Mouse (Mus musculus) lung, adult 2 months (tissue): Measurements from ENCODE around the gene Srsf4. TPM values are rescaled to one million over a fixed set of nuclear protein-coding genes. Genes with fewer than 3 reads are reported as not detected.

Experiments
- DNase-seq: peaks from one replicate; pipeline ENCODE4 v3.0.0; 2022
- H3K4me1 ChIP-seq: fragments of 200-500 bp; 2 replicates; pipeline ENCODE4 v1.6.1; 2011; ENCODE audit warnings: low read length; ENCODE audit not compliant: control insufficient read depth, insufficient read depth
- H3K4me3 ChIP-seq: fragments of 200-500 bp; replicated peaks from 2 replicates; pipeline ENCODE3; 2011; ENCODE audit warnings: low read depth, mild to moderate bottlenecking, control low read depth, low read length; ENCODE audit errors: extremely low read depth
- CTCF ChIP-seq: fragments of 200-500 bp; IDR thresholded peaks from 2 replicates; pipeline ENCODE4 v1.5.1; 2011; ENCODE audit warnings: mild to moderate bottlenecking, low read length, control low read depth; ENCODE audit not compliant: insufficient read depth
- POLR2A ChIP-seq: fragments of 200-500 bp; IDR thresholded peaks from 2 replicates; pipeline ENCODE4 v1.6.1; 2011; ENCODE audit warnings: low read depth, mild to moderate bottlenecking, control low read depth, low read length, borderline replicate concordance; ENCODE audit errors: extremely low read depth
- WGBS: fragments of 180-500 bp; shearing (Covaris S2); methylation state at CpG from one replicate; pipeline ENCODE4 v1.1.7; 2018; 5-methylcytosine and 5-hydroxymethylcytosine counted together
- polyA plus RNA-seq: library from polyadenylated mRNA; depleted of rRNA; stranded (reverse); fragments of >200 nt; gene quantifications from 2 replicates; pipeline ENCODE4 v1.2.3, GENCODE M21; 2012

The Srsf4 gene
- polyA plus RNA-seq, 1 experiment, result 49.9 TPM

DNA sequence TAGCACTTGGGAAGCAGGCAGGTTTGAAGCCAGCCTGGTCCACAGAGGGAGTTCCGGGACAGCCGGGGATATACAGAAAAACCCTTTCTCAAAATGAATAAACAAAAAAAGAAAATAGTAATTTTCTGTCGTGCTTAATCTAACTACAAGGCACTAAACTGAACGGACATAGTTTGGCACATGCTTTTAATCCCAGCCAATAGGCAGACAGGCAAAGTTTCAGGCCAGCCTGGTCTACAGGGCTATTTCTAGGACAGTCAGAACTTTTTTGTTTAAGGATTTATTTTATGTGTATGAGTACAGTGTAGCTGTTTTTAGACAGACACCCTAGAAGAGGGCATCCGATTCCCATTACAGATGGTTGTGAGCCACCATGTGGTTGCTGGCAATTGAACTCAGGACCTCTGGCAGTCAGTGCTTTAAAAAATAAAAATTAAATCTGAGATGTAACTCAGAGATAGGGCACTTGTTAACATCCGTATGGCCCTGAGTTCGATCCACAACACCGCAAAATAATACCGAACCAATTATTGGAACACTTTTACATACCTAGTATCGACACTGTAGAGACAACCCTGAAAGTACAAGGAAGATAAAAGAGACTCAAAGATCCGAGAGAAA, 635 bp upstream of the Srsf4 start:
- no peak for DNase-seq
- peaks cover 13% of the 10 kb centered on the region for H3K4me1 ChIP-seq
- WGBS, result 5% methylated on average over 11 of the region's 11 CpGs
- TF ChIP-seq POLR2A (no peak), CTCF (no peak)
- H3K4me3 ChIP-seq, result peak overlapping the region; percentile 67

DNA sequence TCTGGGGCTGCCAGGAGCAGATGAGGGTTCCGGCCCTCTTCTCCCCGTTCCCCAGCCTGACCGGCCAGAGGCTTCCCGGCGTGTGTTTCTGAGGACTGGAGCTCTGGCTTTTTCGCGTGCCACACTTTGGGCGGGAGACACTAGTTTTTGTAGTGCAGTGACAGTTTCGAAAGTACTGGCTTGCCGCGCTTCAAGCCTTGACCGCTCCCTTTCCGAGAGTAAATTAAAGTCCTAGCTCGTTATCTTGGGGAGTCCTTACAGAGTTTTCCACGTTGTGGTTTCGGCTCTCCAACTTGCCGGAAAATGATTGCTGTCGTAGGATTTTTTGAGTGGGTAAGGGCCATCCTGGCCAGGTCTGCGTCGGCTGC, 736 bp downstream of the Srsf4 start:
- under 1% methylated on average over 20 of the region's 20 CpGs for WGBS
- no peak for TF ChIP-seq CTCF
- TF ChIP-seq POLR2A, result no peak
- no peak for DNase-seq

DNA sequence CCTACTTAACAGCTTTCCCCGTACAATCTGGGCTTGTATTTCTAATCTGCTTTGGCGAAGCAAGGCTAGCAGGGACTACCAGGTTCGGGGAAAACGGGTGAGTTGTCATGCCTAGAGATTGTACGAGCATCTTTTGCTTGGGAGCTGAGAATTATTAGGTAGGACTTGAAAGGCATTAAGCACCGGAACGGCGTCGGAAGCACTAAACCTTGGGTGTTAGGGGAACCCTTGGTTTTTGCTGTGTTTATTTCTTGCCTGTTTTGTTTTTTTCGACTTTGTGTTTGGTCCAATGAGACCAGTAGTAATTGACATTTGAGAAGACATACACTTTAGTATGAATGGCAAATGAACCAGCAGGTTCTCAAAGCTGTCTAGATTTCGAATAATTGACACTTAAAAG, 1.1 kb downstream of the Srsf4 start:
- H3K4me1 ChIP-seq, result peaks cover 16% of the 10 kb centered on the region
- WGBS, result 1% methylated on average over 11 of the region's 11 CpGs
- H3K4me3 ChIP-seq, result peak overlapping the region; percentile 75
- TF ChIP-seq CTCF (no peak), POLR2A (no peak)
- DNase-seq, result no peak

More for the DNA sequence above, 736 bp downstream of the Srsf4 start:
- Histone ChIP-seq H3K4me3 (peak overlapping the region; percentile 75), H3K4me1 (peaks cover 16% of the 10 kb centered on the region)

DNA sequence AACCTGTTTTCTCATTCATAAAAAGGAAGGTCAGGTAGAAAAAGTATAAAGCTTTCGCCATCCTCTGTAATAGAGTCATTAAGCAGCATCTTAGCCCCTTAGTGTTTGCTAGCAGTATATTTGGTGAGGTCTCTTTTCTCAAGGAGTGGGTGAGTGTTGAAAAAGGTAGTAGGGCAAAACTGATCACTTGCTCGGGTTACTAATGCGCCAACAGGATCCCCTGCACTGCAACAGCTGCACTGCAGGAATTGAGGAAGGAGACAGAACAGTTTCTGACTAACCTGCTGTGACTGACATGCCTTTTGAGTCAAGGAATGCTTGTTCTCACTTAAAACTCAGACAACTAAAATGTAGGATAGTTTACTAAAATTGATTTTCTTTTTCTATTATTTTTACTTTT, 1.8 kb downstream of the Srsf4 start:
- TF ChIP-seq POLR2A (no peak), CTCF (no peak)
- no peak for DNase-seq
- peaks cover 21% of the 10 kb centered on the region for H3K4me1 ChIP-seq
- H3K4me3 ChIP-seq, result no peak overlapping the region
- WGBS, result 26% methylated on average over 3 of the region's 3 CpGs

GRCm38 (mm10) chr4:131876836-131877235, 3.4 kb downstream of the Srsf4 start:
- 40% methylated on average over 2 of the region's 2 CpGs for WGBS
- no peak for DNase-seq
- Histone ChIP-seq H3K4me3 (no peak overlapping the region), H3K4me1 (peaks cover 29% of the 10 kb centered on the region)
- no peak for TF ChIP-seq CTCF
- TF ChIP-seq POLR2A, result no peak

- Histone ChIP-seq H3K4me1 (peaks cover 37% of the 10 kb centered on the region), H3K4me3 (no peak overlapping the region)
- no peak for DNase-seq
- TF ChIP-seq POLR2A (no peak), CTCF (no peak)
- 49% methylated on average over 1 of the region's 1 CpGs for WGBS
Measured at GRCm38 (mm10) chr4:131879692-131880091, 6.3 kb downstream of the Srsf4 start.

- TF ChIP-seq CTCF, result no peak
- TF ChIP-seq POLR2A, result no peak
- Histone ChIP-seq H3K4me3 (no peak overlapping the region), H3K4me1 (peaks cover 39% of the 10 kb centered on the region)
- DNase-seq, result no peak
- WGBS, result 49% methylated on average over 7 of the region's 7 CpGs
Measured at GRCm38 (mm10) chr4:131881306-131881705, 7.9 kb downstream of the Srsf4 start.

- 33% methylated on average over 6 of the region's 6 CpGs for WGBS
- TF ChIP-seq POLR2A, result no peak
- TF ChIP-seq CTCF, result no peak
- Histone ChIP-seq H3K4me1 (peaks cover 30% of the 10 kb centered on the region), H3K4me3 (no peak overlapping the region)
- no peak for DNase-seq
Measured at GRCm38 (mm10) chr4:131883571-131883970, 10.2 kb downstream of the Srsf4 start.

DNA sequence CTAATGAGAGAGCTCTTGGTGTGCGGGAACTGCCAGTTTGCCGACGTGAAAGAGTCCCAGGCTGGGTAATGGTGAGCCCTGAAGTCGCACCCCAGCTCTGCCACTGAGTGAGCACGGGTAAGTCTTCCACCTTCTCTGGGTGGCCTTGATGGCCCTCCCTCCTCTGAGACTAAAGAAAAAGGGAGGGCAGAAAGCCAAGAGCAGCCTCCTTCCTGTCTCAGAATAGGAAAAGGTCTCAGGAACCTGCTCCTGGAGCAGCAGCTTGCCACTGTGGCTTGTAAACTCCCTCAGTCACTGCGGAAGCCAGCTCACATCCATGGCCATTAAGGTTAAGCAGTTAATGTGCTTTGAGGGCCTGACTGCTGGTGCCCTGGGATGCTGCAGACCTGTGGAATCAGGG, 12.0 kb downstream of the Srsf4 start:
- WGBS, result 58% methylated on average over 6 of the region's 6 CpGs
- no peak for DNase-seq
- peaks cover 26% of the 10 kb centered on the region for H3K4me1 ChIP-seq

GRCm38 (mm10) chr4:131888564-131888963, 15.1 kb downstream of the Srsf4 start:
- 53% methylated on average over 1 of the region's 1 CpGs for WGBS
- Histone ChIP-seq H3K4me3 (no peak overlapping the region), H3K4me1 (peaks cover 15% of the 10 kb centered on the region)
- TF ChIP-seq CTCF (no peak), POLR2A (no peak)
- DNase-seq, result no peak

More for the DNA sequence above, 12.0 kb downstream of the Srsf4 start:
- no peak overlapping the region for H3K4me3 ChIP-seq
- no peak for TF ChIP-seq CTCF
